Mouse (Mus musculus): ENCODE measurements around the gene Zfp28. TPM values are rescaled to one million over a fixed set of nuclear protein-coding genes. Genes with fewer than 3 reads are reported as not detected.

Zfp28 gene
- polyA plus RNA-seq, 1 experiment from 2014 or later, result 10.4 TPM

DNA sequence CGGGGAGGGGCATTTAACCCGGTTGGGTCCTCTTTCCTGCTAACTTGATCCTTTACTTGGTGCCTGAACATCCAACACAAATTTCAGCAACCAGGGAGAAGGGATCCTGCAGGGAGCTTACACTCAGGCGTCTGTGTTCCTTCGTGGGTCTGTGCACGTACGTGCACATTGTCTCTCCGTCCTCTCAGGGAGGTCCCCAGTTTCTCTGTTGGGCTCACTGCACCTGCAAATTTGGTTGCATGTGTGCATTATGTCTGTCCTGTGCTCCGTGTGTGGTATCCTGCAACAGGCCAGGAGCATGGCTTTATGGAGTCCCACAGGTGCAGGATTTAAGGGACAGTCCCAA is 32.3 kb downstream of the Zfp28 start:
- Histone ChIP-seq H3K36me3 (ENCODE audit: control insufficient read depth, insufficient read depth, low read length) (no peaks in the 10 kb centered on the region), H3K4me3 (ENCODE audit: low read depth, low read length) (no peak overlapping the region), H3K9me3 (ENCODE audit: control insufficient read depth, low read length) (no peaks in the 10 kb centered on the region), H3K27me3 (ENCODE audit: control insufficient read depth, insufficient read depth, low read length) (no peaks in the 10 kb centered on the region), H3K27ac (replicated peaks; ENCODE audit: low read depth, low read length) (no peak overlapping the region), H3K4me1 (ENCODE audit: control insufficient read depth, insufficient read depth, low read length) (no peaks in the 10 kb centered on the region), H3K9ac (ENCODE audit: low read length) (no peak overlapping the region), H3K4me2 (ENCODE audit: low read depth, severe bottlenecking) (no peak overlapping the region)
- ATAC-seq (ENCODE audit: insufficient number of reproducible peaks, low FRiP score, low TSS enrichment, low read depth) (no peak), DNase-seq (ENCODE audit: low spot score) (no peak)
- WGBS, result 18% methylated on average over 8 of the region's 8 CpGs

DNA sequence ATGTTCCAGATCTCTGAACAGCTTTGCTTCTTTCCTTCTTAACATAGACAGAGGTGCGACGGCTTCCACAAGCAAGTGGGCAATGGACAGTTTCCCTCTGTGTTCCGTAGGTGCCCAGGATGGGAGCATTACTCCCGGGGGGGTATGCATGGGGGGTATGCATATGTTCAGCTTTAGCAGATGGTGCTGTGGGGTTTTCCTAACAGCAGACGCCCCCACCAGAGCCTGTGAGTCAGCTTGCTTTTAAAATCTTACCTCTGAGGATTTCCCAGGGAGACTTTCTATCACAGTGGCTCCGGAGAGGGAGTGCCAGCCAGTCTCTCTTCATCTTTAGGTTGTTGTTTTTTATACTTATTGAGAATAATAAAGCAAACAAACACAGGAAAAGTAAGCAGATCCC is 36.8 kb downstream of the Zfp28 start:
- 80% methylated on average over 6 of the region's 6 CpGs for WGBS

GRCm38 (mm10) chr7:6429381-6429780 is 46.3 kb downstream of the Zfp28 start:
- no peak for ATAC-seq (ENCODE audit: insufficient number of reproducible peaks, low FRiP score, low TSS enrichment, low read depth)
- no peak overlapping the region for H3K27ac ChIP-seq (replicated peaks; ENCODE audit: low read depth, low read length)
- 89% methylated on average over 3 of the region's 3 CpGs for WGBS
- H3K36me3 ChIP-seq (ENCODE audit: control insufficient read depth, insufficient read depth, low read length), result no peaks in the 10 kb centered on the region
- H3K9ac ChIP-seq (ENCODE audit: low read length), result no peak overlapping the region
- no peaks in the 10 kb centered on the region; the same call in 1 of the 2 replicates for H3K9me3 ChIP-seq (ENCODE audit: control insufficient read depth, low read length)
- no peaks in the 10 kb centered on the region for H3K27me3 ChIP-seq (ENCODE audit: control insufficient read depth, insufficient read depth, low read length)
- no peak overlapping the region for H3K4me3 ChIP-seq (ENCODE audit: low read depth, low read length)
- no peak for DNase-seq (ENCODE audit: low spot score)
- no peak overlapping the region for H3K4me2 ChIP-seq (ENCODE audit: low read depth, severe bottlenecking)
- H3K4me1 ChIP-seq (ENCODE audit: control insufficient read depth, insufficient read depth, low read length), result no peaks in the 10 kb centered on the region

More for the DNA sequence above, 36.8 kb downstream of the Zfp28 start:
- DNase-seq (ENCODE audit: low spot score) (no peak), ATAC-seq (ENCODE audit: insufficient number of reproducible peaks, low FRiP score, low TSS enrichment, low read depth) (no peak)
- H3K4me1 ChIP-seq (ENCODE audit: control insufficient read depth, insufficient read depth, low read length), result no peaks in the 10 kb centered on the region
- H3K27ac ChIP-seq (replicated peaks; ENCODE audit: low read depth, low read length), result no peak overlapping the region
- no peaks in the 10 kb centered on the region for H3K36me3 ChIP-seq (ENCODE audit: control insufficient read depth, insufficient read depth, low read length)
- no peak overlapping the region for H3K4me3 ChIP-seq (ENCODE audit: low read depth, low read length)
- no peaks in the 10 kb centered on the region for H3K27me3 ChIP-seq (ENCODE audit: control insufficient read depth, insufficient read depth, low read length)
- no peak overlapping the region for H3K9ac ChIP-seq (ENCODE audit: low read length)
- H3K4me2 ChIP-seq (ENCODE audit: low read depth, severe bottlenecking), result no peak overlapping the region
- no peaks in the 10 kb centered on the region for H3K9me3 ChIP-seq (ENCODE audit: control insufficient read depth, low read length)

DNA sequence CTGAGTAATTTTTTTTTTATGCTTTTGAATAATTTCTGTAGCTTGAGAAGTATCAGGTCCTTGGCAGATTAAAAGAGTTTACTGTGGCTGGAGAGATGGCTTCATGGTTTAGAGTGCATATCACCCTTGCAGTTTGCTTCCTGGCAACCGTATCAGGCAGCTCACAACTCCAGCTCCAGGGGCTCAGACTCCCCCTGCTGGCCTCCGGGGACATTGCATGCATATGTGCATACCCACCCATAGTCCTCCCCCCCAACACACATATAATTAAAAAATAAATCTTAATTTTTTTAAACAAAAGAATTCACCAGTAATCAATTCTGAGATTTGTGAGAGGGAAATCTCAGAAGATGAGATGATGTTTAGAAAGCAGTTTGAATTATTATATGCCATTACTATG is 47.2 kb downstream of the Zfp28 start:
- DNase-seq (ENCODE audit: low spot score), result peak; percentile 40
- 47% methylated on average over 2 of the region's 2 CpGs for WGBS
- no peak overlapping the region for H3K4me3 ChIP-seq (ENCODE audit: low read depth, low read length)

GRCm38 (mm10) chr7:6438388-6438787 is 55.3 kb downstream of the Zfp28 start, which contains the start of gene Olfr1344:
TSS of gene Olfr1344 (plus strand) at chr7:6438688.
- ATAC-seq (ENCODE audit: insufficient number of reproducible peaks, low FRiP score, low TSS enrichment, low read depth) (no peak), DNase-seq (ENCODE audit: low spot score) (no peak)
- Histone ChIP-seq H3K4me3 (ENCODE audit: low read depth, low read length) (no peak within 1 kb of the TSS), H3K9ac (ENCODE audit: low read length) (no peak within 1 kb of the TSS), H3K27me3 (ENCODE audit: control insufficient read depth, insufficient read depth, low read length) (no peaks in the 10 kb centered on the region), H3K9me3 (ENCODE audit: control insufficient read depth, low read length) (0 out of 2 replicates have a peak, but pooled peaks cover 4% of the 10 kb centered on the region), H3K4me1 (ENCODE audit: control insufficient read depth, insufficient read depth, low read length) (no peaks in the 10 kb centered on the region), H3K4me2 (ENCODE audit: low read depth, severe bottlenecking) (no peak within 1 kb of the TSS), H3K27ac (replicated peaks; ENCODE audit: low read depth, low read length) (no peak within 1 kb of the TSS), H3K36me3 (ENCODE audit: control insufficient read depth, insufficient read depth, low read length) (no peaks in the 10 kb centered on the region)
- 72% methylated on average over 3 of the region's 3 CpGs for WGBS

More for the DNA sequence above, 47.2 kb downstream of the Zfp28 start:
- no peaks in the 10 kb centered on the region for H3K27me3 ChIP-seq (ENCODE audit: control insufficient read depth, insufficient read depth, low read length)
- no peak for ATAC-seq (ENCODE audit: insufficient number of reproducible peaks, low FRiP score, low TSS enrichment, low read depth)
- no peak overlapping the region for H3K9ac ChIP-seq (ENCODE audit: low read length)
- no peak overlapping the region for H3K4me2 ChIP-seq (ENCODE audit: low read depth, severe bottlenecking)
- no peaks in the 10 kb centered on the region for H3K36me3 ChIP-seq (ENCODE audit: control insufficient read depth, insufficient read depth, low read length)
- no peaks in the 10 kb centered on the region; the same call in 1 of the 2 replicates for H3K9me3 ChIP-seq (ENCODE audit: control insufficient read depth, low read length)
- no peaks in the 10 kb centered on the region for H3K4me1 ChIP-seq (ENCODE audit: control insufficient read depth, insufficient read depth, low read length)
- H3K27ac ChIP-seq (replicated peaks; ENCODE audit: low read depth, low read length), result no peak overlapping the region

- ATAC-seq (ENCODE audit: insufficient number of reproducible peaks, low FRiP score, low TSS enrichment, low read depth) (no peak), DNase-seq (ENCODE audit: low spot score) (no peak)
- Histone ChIP-seq H3K9me3 (ENCODE audit: control insufficient read depth, low read length) (peaks cover 4% of the 10 kb centered on the region; the same call in 1 of the 2 replicates), H3K36me3 (ENCODE audit: control insufficient read depth, insufficient read depth, low read length) (no peaks in the 10 kb centered on the region), H3K27me3 (ENCODE audit: control insufficient read depth, insufficient read depth, low read length) (no peaks in the 10 kb centered on the region), H3K9ac (ENCODE audit: low read length) (no peak overlapping the region), H3K4me3 (ENCODE audit: low read depth, low read length) (no peak overlapping the region), H3K27ac (replicated peaks; ENCODE audit: low read depth, low read length) (no peak overlapping the region), H3K4me2 (ENCODE audit: low read depth, severe bottlenecking) (no peak overlapping the region), H3K4me1 (ENCODE audit: control insufficient read depth, insufficient read depth, low read length) (no peaks in the 10 kb centered on the region)
- WGBS, result 69% methylated on average over 2 of the region's 2 CpGs
These were observed 58.1 kb downstream of the Zfp28 start for GRCm38 (mm10) chr7:6441173-6441572.

Other genes starting within 250 kb of the Zfp28 start
- gene Zfp787, start 227.3 kb upstream of the Zfp28 start, polyA plus RNA-seq (2014; fragmentation: Nextera tagmentation; extraction: Ambion mirVana), result 13.2 and 14.7 TPM in 2 replicates
- 71.6 and 79.7 TPM in 2 replicates for gene Zfp444, start 211.1 kb upstream of the Zfp28 start, polyA plus RNA-seq (2014; fragmentation: Nextera tagmentation; extraction: Ambion mirVana)
- gene Galp, start 186.2 kb upstream of the Zfp28 start, polyA plus RNA-seq (2014; fragmentation: Nextera tagmentation; extraction: Ambion mirVana), result not detected in 2 replicates
- not detected in 2 replicates for gene Zscan5b, start 161.0 kb upstream of the Zfp28 start, polyA plus RNA-seq (2014; fragmentation: Nextera tagmentation; extraction: Ambion mirVana)
- not detected in 2 replicates for gene Epp13, start 130.6 kb upstream of the Zfp28 start, polyA plus RNA-seq (2014; fragmentation: Nextera tagmentation; extraction: Ambion mirVana)
- 7.4 and 9.0 TPM in 2 replicates for gene Zfp667, start 96.7 kb upstream of the Zfp28 start, polyA plus RNA-seq (2014; fragmentation: Nextera tagmentation; extraction: Ambion mirVana)
- 6.9 and 7.8 TPM in 2 replicates for gene Zfp583, start 52.0 kb upstream of the Zfp28 start, polyA plus RNA-seq (2014; fragmentation: Nextera tagmentation; extraction: Ambion mirVana)
- gene Gm3854, start 39.5 kb upstream of the Zfp28 start, polyA plus RNA-seq (2014; fragmentation: Nextera tagmentation; extraction: Ambion mirVana), result 2.2 and 2.3 TPM in 2 replicates
- 1.1 and 1.6 TPM in 2 replicates for gene Zfp78, start 20.0 kb upstream of the Zfp28 start, polyA plus RNA-seq (2014; fragmentation: Nextera tagmentation; extraction: Ambion mirVana)
- 0.24 and 0.32 TPM in 2 replicates for gene Smim17, start 15.4 kb downstream of the Zfp28 start, polyA plus RNA-seq (2014; fragmentation: Nextera tagmentation; extraction: Ambion mirVana)
- gene Gm20715, start 27.0 kb downstream of the Zfp28 start, polyA plus RNA-seq (2014; fragmentation: Nextera tagmentation; extraction: Ambion mirVana), result not detected in 2 replicates
- gene Olfr1344, start 55.4 kb downstream of the Zfp28 start, polyA plus RNA-seq (2014; fragmentation: Nextera tagmentation; extraction: Ambion mirVana), result not detected in 2 replicates
- not detected in 2 replicates for gene Olfr1336, start 72.9 kb downstream of the Zfp28 start, polyA plus RNA-seq (2014; fragmentation: Nextera tagmentation; extraction: Ambion mirVana)
- not detected in 2 replicates for gene Olfr1346, start 83.8 kb downstream of the Zfp28 start, polyA plus RNA-seq (2014; fragmentation: Nextera tagmentation; extraction: Ambion mirVana)
- not detected in 2 replicates for gene Olfr5, start 103.6 kb downstream of the Zfp28 start, polyA plus RNA-seq (2014; fragmentation: Nextera tagmentation; extraction: Ambion mirVana)
- not detected in 2 replicates for gene Olfr1347, start 116.5 kb downstream of the Zfp28 start, polyA plus RNA-seq (2014; fragmentation: Nextera tagmentation; extraction: Ambion mirVana)
- gene Olfr1348, start 125.5 kb downstream of the Zfp28 start, polyA plus RNA-seq (2014; fragmentation: Nextera tagmentation; extraction: Ambion mirVana), result not detected in 2 replicates
- not detected in 2 replicates for gene Olfr1349, start 139.7 kb downstream of the Zfp28 start, polyA plus RNA-seq (2014; fragmentation: Nextera tagmentation; extraction: Ambion mirVana)
- not detected in 2 replicates for gene Olfr1350, start 181.5 kb downstream of the Zfp28 start, polyA plus RNA-seq (2014; fragmentation: Nextera tagmentation; extraction: Ambion mirVana)

Data from limb, embryonic 11.5 days (tissue).